Mouse (Mus musculus): ENCODE results near the gene Large1. TPM values are rescaled to one million over a fixed set of nuclear protein-coding genes. Genes with fewer than 3 reads are reported as not detected.

Gene Large1
- total and polyA plus RNA-seq, 3 experiments: not detected

DNA sequence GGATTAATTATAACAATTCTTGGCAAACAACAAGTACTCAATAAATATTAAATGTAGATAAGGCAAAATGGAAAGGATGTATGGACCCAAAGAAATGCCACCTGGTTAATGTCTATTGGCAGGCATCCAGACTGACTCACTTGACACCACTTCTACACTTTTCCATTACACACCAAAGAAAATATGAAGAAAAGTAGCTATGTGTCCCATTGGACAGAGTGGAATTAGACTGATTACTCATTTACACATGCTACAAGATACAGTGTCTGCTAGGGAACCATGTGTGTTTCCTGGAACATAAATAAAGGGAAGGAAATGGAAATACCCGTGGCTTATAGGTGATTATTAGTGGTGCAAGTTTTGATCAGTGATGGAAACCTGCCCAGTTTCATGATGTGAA, 521.0 kb downstream of the Large1 start:
- no peak for TF ChIP-seq MXI1 (IDR thresholded peaks at IDR 0.05; ENCODE audit: low read depth, low read length)
- TF ChIP-seq MAZ (IDR thresholded peaks at IDR 0.05; ENCODE audit: low read depth, low read length): no peak
- TF ChIP-seq ZNF384 (IDR thresholded peaks at IDR 0.05; ENCODE audit: low read depth, low read length): no peak
- no peak for TF ChIP-seq MEF2A (IDR thresholded peaks at IDR 0.05; ENCODE audit: borderline replicate concordance, low read depth, low read length)
- TF ChIP-seq NRF1 (IDR thresholded peaks at IDR 0.05; ENCODE audit: low read depth, low read length): no peak
- TF ChIP-seq TBP (conservative IDR thresholded peaks at IDR 0.05; ENCODE audit: low read depth, low read length): no peak
- no peak for TF ChIP-seq MAX (IDR thresholded peaks at IDR 0.05; ENCODE audit: low read length)
- no peak overlapping the region for H3K27ac ChIP-seq (ENCODE audit: insufficient read depth, low read depth)
- H3K27me3 ChIP-seq (replicated peaks): peaks cover 50% of the 10 kb centered on the region
- H3K36me3 ChIP-seq (replicated peaks in 1 of 2; ENCODE audit: control insufficient read depth in 1 of 2, insufficient read depth in 1 of 2, low read length in 1 of 2): no peaks in the 10 kb centered on the region
- no peaks in the 10 kb centered on the region for H3K79me2 ChIP-seq (replicated peaks; ENCODE audit: control insufficient read depth, extremely low read depth, insufficient read depth, poor library complexity, severe bottlenecking)
- no peaks in the 10 kb centered on the region for H3K9me3 ChIP-seq (replicated peaks; ENCODE audit: low read length)
- H3K9ac ChIP-seq (ENCODE audit: insufficient read depth, low read depth): no peak overlapping the region
- in situ Hi-C loops (cut with MboI; ENCODE audit: low pct_ligation_motif_present, low pct_unique_long_range_greater_than_20kb, low sequenced_read_pairs): no loop called here
- DNase-seq (ENCODE audit: extremely low read depth): no peak
- dilution Hi-C loops (cut with MboI; ENCODE audit: extremely low pct_ligation_motif_present, extremely low pct_unique_long_range_greater_than_20kb, low sequenced_read_pairs): no loop called here
- H3K4me1 ChIP-seq (ENCODE audit: control insufficient read depth in 1 of 2, insufficient read depth in 2 of 2): no peaks in the 10 kb centered on the region; a peak in 1 of 4 replicates
- no peak overlapping the region for H3K4me3 ChIP-seq (replicated peaks in 1 of 3; ENCODE audit: low read depth in 2 of 3, low read length in 2 of 3, poor library complexity in 1 of 3)
- no peak overlapping the region for H3K4me2 ChIP-seq (ENCODE audit: insufficient read depth, low read depth, poor library complexity, severe bottlenecking)

DNA sequence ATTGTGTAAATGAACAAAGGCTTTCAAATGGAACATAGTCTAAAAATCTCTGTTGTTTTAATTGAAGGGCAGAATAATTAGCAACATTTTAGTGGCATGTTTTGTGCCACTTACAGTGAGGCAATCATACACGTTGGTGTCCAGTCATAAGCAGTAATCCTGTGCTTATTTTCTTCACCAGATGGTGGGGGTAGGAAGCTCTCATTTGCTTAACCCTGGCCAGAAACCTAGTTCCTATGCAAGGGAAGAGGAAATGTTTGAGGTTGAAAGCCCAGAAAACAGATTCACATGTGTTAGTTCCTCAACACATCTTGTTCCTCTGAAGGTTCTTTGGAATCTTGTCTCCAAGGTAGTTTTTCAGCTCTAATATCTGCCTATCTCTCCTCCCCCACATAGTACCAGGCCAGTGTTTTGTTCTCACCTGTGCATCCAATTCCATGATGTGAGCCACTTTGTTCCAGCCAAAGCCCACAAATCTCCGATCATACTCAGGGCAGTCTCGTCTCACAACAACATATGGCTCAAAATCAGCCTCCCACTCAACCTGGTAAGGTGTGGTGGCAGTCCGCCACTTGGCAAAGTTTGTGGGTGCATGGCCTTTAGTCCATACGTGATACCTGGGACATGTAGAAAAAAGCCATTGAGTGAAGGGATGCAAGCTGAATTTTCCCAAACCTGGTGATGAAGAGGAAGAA, 535.5 kb downstream of the Large1 start:
- DNase-seq (ENCODE audit: extremely low read depth): no peak
- Histone ChIP-seq H3K27ac (ENCODE audit: insufficient read depth, low read depth) (no peak overlapping the region), H3K9me3 (replicated peaks; ENCODE audit: low read length) (no peaks in the 10 kb centered on the region), H3K27me3 (replicated peaks) (peaks cover 49% of the 10 kb centered on the region), H3K4me2 (ENCODE audit: insufficient read depth, low read depth, poor library complexity, severe bottlenecking) (no peak overlapping the region), H3K4me3 (replicated peaks in 1 of 3; ENCODE audit: low read depth in 2 of 3, low read length in 2 of 3, poor library complexity in 1 of 3) (no peak overlapping the region), H3K9ac (ENCODE audit: insufficient read depth, low read depth) (no peak overlapping the region), H3K79me2 (replicated peaks; ENCODE audit: control insufficient read depth, extremely low read depth, insufficient read depth, poor library complexity, severe bottlenecking) (no peaks in the 10 kb centered on the region), H3K36me3 (replicated peaks in 1 of 2; ENCODE audit: control insufficient read depth in 1 of 2, insufficient read depth in 1 of 2, low read length in 1 of 2) (no peaks in the 10 kb centered on the region), H3K4me1 (ENCODE audit: control insufficient read depth in 1 of 2, insufficient read depth in 2 of 2) (no peaks in the 10 kb centered on the region)
- TF ChIP-seq HCFC1 (IDR thresholded peaks at IDR 0.05; ENCODE audit: low read depth, low read length) (no peak), ETS1 (conservative IDR thresholded peaks at IDR 0.05; ENCODE audit: low read depth, low read length) (no peak), RCOR1 (conservative IDR thresholded peaks at IDR 0.05; ENCODE audit: low read depth, low read length) (no peak), ZC3H11A (IDR thresholded peaks at IDR 0.05; ENCODE audit: low read depth, low read length) (no peak), TBP (conservative IDR thresholded peaks at IDR 0.05; ENCODE audit: low read depth, low read length) (no peak), JUN (IDR thresholded peaks at IDR 0.05; ENCODE audit: insufficient read depth, low read depth, low read length) (no peak), PAX5 (IDR thresholded peaks at IDR 0.05; ENCODE audit: low read length) (no peak), MAFK (IDR thresholded peaks at IDR 0.05; ENCODE audit: insufficient replicate concordance, low read length) (no peak), ZNF384 (IDR thresholded peaks at IDR 0.05; ENCODE audit: low read depth, low read length) (no peak), NRF1 (IDR thresholded peaks at IDR 0.05; ENCODE audit: low read depth, low read length) (no peak), SIN3A (IDR thresholded peaks at IDR 0.05; ENCODE audit: low read length) (no peak), SMC3 (IDR thresholded peaks at IDR 0.05; ENCODE audit: low read depth, low read length) (no peak)
- dilution Hi-C loops (cut with MboI; ENCODE audit: extremely low pct_ligation_motif_present, extremely low pct_unique_long_range_greater_than_20kb, low sequenced_read_pairs) (no loop called here), in situ Hi-C loops (cut with MboI; ENCODE audit: low pct_ligation_motif_present, low pct_unique_long_range_greater_than_20kb, low sequenced_read_pairs) (no loop called here)

All from CH12.LX (cell line).